Mouse (Mus musculus) limb, embryonic 14.5 days (tissue): ENCODE results near the gene Clcn3. TPM values are rescaled to one million over a fixed set of nuclear protein-coding genes. Genes with fewer than 3 reads are reported as not detected.

Experiments
- ATAC-seq: fragments of 200-750 bp; cut with Nextera tagmentation; 2 replicates; pipeline ENCODE4 v1.8.0; 2017; ENCODE audit warnings: low read depth, moderate number of reproducible peaks, moderate TSS enrichment; ENCODE audit not compliant: low FRiP score
- DNase-seq: peaks from one replicate; pipeline ENCODE4 v3.0.0-alpha.2; 2015; ENCODE audit warnings: low spot score
- H3K27ac ChIP-seq: fragments of 300-500 bp; sonication (generic); replicated peaks from 2 replicates; pipeline ENCODE4 v1.5.1; 2014; ENCODE audit warnings: low read depth, mild to moderate bottlenecking, low read length, moderate library complexity, mixed read lengths
- H3K27me3 ChIP-seq: fragments of 300-500 bp; sonication (generic); 2 replicates; pipeline ENCODE4 v1.6.1; 2014; ENCODE audit warnings: low read length, mixed read lengths; ENCODE audit not compliant: control insufficient read depth, insufficient read depth
- H3K36me3 ChIP-seq: fragments of 300-500 bp; sonication (generic); 2 replicates; pipeline ENCODE4 v1.6.1; 2014; ENCODE audit warnings: mild to moderate bottlenecking, low read length, moderate library complexity, mixed read lengths; ENCODE audit not compliant: control insufficient read depth, insufficient read depth
- H3K4me1 ChIP-seq: fragments of 300-500 bp; sonication (generic); 2 replicates; pipeline ENCODE4 v1.6.1; 2014; ENCODE audit warnings: antibody characterized with exemption, low read length, mixed read lengths; ENCODE audit not compliant: control insufficient read depth, insufficient read depth
- H3K4me2 ChIP-seq: fragments of 300-500 bp; sonication (generic); replicated peaks from 2 replicates; pipeline ENCODE4 v1.6.1; 2014; ENCODE audit warnings: low read depth, mild to moderate bottlenecking, low read length, moderate library complexity; ENCODE audit not compliant: severe bottlenecking
- H3K4me3 ChIP-seq: fragments of 300-500 bp; sonication (generic); replicated peaks from 2 replicates; pipeline ENCODE4 v1.5.1; 2014; ENCODE audit warnings: low read length
- H3K9ac ChIP-seq: fragments of 300-500 bp; sonication (generic); 2 replicates; pipeline ENCODE4 v1.6.1; 2014; ENCODE audit warnings: mild to moderate bottlenecking, low read depth, low read length, moderate library complexity; ENCODE audit not compliant: severe bottlenecking
- H3K9me3 ChIP-seq: fragments of 300-500 bp; sonication (generic); 2 replicates; pipeline ENCODE4 v1.6.1; 2016; ENCODE audit warnings: low read length; ENCODE audit not compliant: control insufficient read depth
- POLR2A ChIP-seq: fragments of 200-500 bp; IDR thresholded peaks from 2 replicates; pipeline ENCODE4 v1.8.0; 2012; ENCODE audit warnings: inconsistent platforms, mild to moderate bottlenecking, moderate library complexity, borderline replicate concordance; ENCODE audit not compliant: insufficient read depth, insufficient read length; ENCODE audit errors: extremely low read depth
- WGBS: fragments of 180-500 bp; shearing (Covaris S2); extraction: QIAGEN DNeasy Blood & Tissue Kit; methylation state at CpG from one replicate; pipeline ENCODE4 v1.1.7; 2014; 5-methylcytosine and 5-hydroxymethylcytosine counted together
- polyA plus RNA-seq, 2 experiments: library from polyadenylated mRNA; depleted of rRNA in 1 of 2; stranded (reverse) in 1 of 2; unstranded in 1 of 2; fragments of >200 nt; fragmentation: Nextera tagmentation in 1 of 2; extraction: Ambion mirVana in 1 of 2; gene quantifications; 2 replicates each; pipeline versions ENCODE4 v1.2.1 to v1.2.3; 2012 to 2014

The Clcn3 gene
- polyA plus RNA-seq, 2 experiments = 10.9 to 15.3 TPM

- Histone ChIP-seq H3K36me3 (peaks cover 12% of the 10 kb centered on the region), H3K9me3 (no peaks in the 10 kb centered on the region), H3K4me3 (no peak overlapping the region), H3K27ac (no peak overlapping the region), H3K4me2 (no peak overlapping the region), H3K27me3 (no peaks in the 10 kb centered on the region), H3K9ac (no peak overlapping the region), H3K4me1 (no peaks in the 10 kb centered on the region)
- TF ChIP-seq POLR2A = no peak
- DNase-seq = no peak
- no peak for ATAC-seq
Measured at GRCm38 (mm10) chr8:60933617-60934016, 49.5 kb downstream of the Clcn3 start.

GRCm38 (mm10) chr8:60920176-60920575, 62.9 kb downstream of the Clcn3 start:
- 77% methylated on average over 4 of the region's 4 CpGs for WGBS
- no peak for ATAC-seq

GRCm38 (mm10) chr8:60919069-60919468, 64.0 kb downstream of the Clcn3 start:
- DNase-seq (no peak), ATAC-seq (no peak)
- Histone ChIP-seq H3K4me3 (no peak overlapping the region), H3K9me3 (no peaks in the 10 kb centered on the region), H3K4me1 (no peaks in the 10 kb centered on the region), H3K27ac (no peak overlapping the region), H3K36me3 (peaks cover 10% of the 10 kb centered on the region), H3K9ac (no peak overlapping the region), H3K4me2 (no peak overlapping the region), H3K27me3 (no peaks in the 10 kb centered on the region)
- WGBS = 84% methylated on average over 3 of the region's 3 CpGs
- no peak for TF ChIP-seq POLR2A

More at GRCm38 (mm10) chr8:60920176-60920575, 62.9 kb downstream of the Clcn3 start:
- Histone ChIP-seq H3K27ac (no peak overlapping the region), H3K9ac (no peak overlapping the region), H3K9me3 (no peaks in the 10 kb centered on the region), H3K4me2 (no peak overlapping the region), H3K27me3 (no peaks in the 10 kb centered on the region), H3K4me3 (no peak overlapping the region), H3K36me3 (peaks cover 4% of the 10 kb centered on the region; the same call in 1 of the 2 replicates), H3K4me1 (no peaks in the 10 kb centered on the region)
- TF ChIP-seq POLR2A = no peak
- no peak for DNase-seq

GRCm38 (mm10) chr8:60912554-60912953, 70.5 kb downstream of the Clcn3 start:
- no peak for TF ChIP-seq POLR2A

GRCm38 (mm10) chr8:60912081-60912480, 71.0 kb downstream of the Clcn3 start:
- no peak for ATAC-seq
- no peak for DNase-seq
- H3K36me3 ChIP-seq = peaks cover 26% of the 10 kb centered on the region
- no peak overlapping the region for H3K27ac ChIP-seq
- WGBS = 71% methylated on average over 4 of the region's 4 CpGs
- H3K4me1 ChIP-seq = no peaks in the 10 kb centered on the region
- no peak overlapping the region for H3K4me2 ChIP-seq
- TF ChIP-seq POLR2A = no peak
- H3K4me3 ChIP-seq = no peak overlapping the region
- H3K9me3 ChIP-seq = no peaks in the 10 kb centered on the region
- no peak overlapping the region for H3K9ac ChIP-seq
- no peaks in the 10 kb centered on the region for H3K27me3 ChIP-seq

More at GRCm38 (mm10) chr8:60912554-60912953, 70.5 kb downstream of the Clcn3 start:
- ATAC-seq (no peak), DNase-seq (no peak)
- Histone ChIP-seq H3K27ac (no peak overlapping the region), H3K4me3 (no peak overlapping the region), H3K9me3 (no peaks in the 10 kb centered on the region), H3K36me3 (peaks cover 24% of the 10 kb centered on the region), H3K4me1 (no peaks in the 10 kb centered on the region), H3K9ac (no peak overlapping the region), H3K27me3 (no peaks in the 10 kb centered on the region), H3K4me2 (no peak overlapping the region)
- 53% methylated on average over 10 of the region's 10 CpGs for WGBS

GRCm38 (mm10) chr8:60900147-60900546, 83.0 kb downstream of the Clcn3 start:
- H3K36me3 ChIP-seq = peaks cover 21% of the 10 kb centered on the region
- no peak overlapping the region for H3K4me3 ChIP-seq
- no peak for ATAC-seq
- no peaks in the 10 kb centered on the region for H3K9me3 ChIP-seq
- TF ChIP-seq POLR2A = no peak
- H3K27ac ChIP-seq = no peak overlapping the region
- H3K27me3 ChIP-seq = no peaks in the 10 kb centered on the region
- H3K4me1 ChIP-seq = no peaks in the 10 kb centered on the region
- no peak overlapping the region for H3K4me2 ChIP-seq
- DNase-seq = no peak
- no peak overlapping the region for H3K9ac ChIP-seq
- WGBS = 82% methylated on average over 9 of the region's 9 CpGs
